Mouse (Mus musculus) liver, adult 2 months (tissue): ENCODE data around the gene Fdx1l. TPM values are rescaled to one million over a fixed set of nuclear protein-coding genes. Genes with fewer than 3 reads are reported as not detected.
"Not testable (repeated sequence)": the region's sequence is repeated elsewhere in the genome, so short reads cannot be mapped to it uniquely, and the experiment has no call there.

ENCODE experiments used
- DNase-seq: peaks from one replicate; pipeline ENCODE4 v3.0.0-alpha.2; 2011; ENCODE audit warnings: low read depth, low spot score; ENCODE audit errors: extremely low read depth
- H3K27ac ChIP-seq: fragments of 200-500 bp; replicated peaks from 2 replicates; pipeline ENCODE4 v1.5.1; 2012; ENCODE audit warnings: low read depth, mild to moderate bottlenecking, control low read depth, inconsistent platforms, low read length; ENCODE audit not compliant: insufficient read depth
- H3K27me3 ChIP-seq: fragments of 200-500 bp; 2 replicates; pipeline ENCODE4 v1.6.1; 2012; ENCODE audit warnings: mild to moderate bottlenecking, moderate library complexity, low read length, inconsistent platforms; ENCODE audit not compliant: control insufficient read depth, insufficient read depth
- H3K36me3 ChIP-seq: fragments of 200-500 bp; 2 replicates; pipeline ENCODE4 v1.6.1; 2012; ENCODE audit warnings: low read length, inconsistent platforms; ENCODE audit not compliant: control insufficient read depth, insufficient read depth
- H3K4me1 ChIP-seq: fragments of 200-500 bp; 2 replicates; pipeline ENCODE4 v1.6.1; 2011; ENCODE audit warnings: low read length; ENCODE audit not compliant: control insufficient read depth, insufficient read depth
- H3K4me3 ChIP-seq: fragments of 200-500 bp; 2 replicates; pipeline ENCODE4 v1.5.1; 2011; ENCODE audit warnings: low read depth, mild to moderate bottlenecking, control low read depth, low read length, moderate library complexity; ENCODE audit not compliant: insufficient read depth
- H3K79me2 ChIP-seq: fragments of 200-500 bp; 2 replicates; pipeline ENCODE4 v1.6.1; 2012; ENCODE audit warnings: inconsistent platforms, mild to moderate bottlenecking, low read length, moderate library complexity; ENCODE audit not compliant: control insufficient read depth, insufficient read depth
- H3K9ac ChIP-seq: fragments of 200-500 bp; 2 replicates; pipeline ENCODE4 v1.6.1; 2012; ENCODE audit warnings: low read depth, mild to moderate bottlenecking, control low read depth, inconsistent platforms, low read length
- CTCF ChIP-seq: fragments of 200-500 bp; IDR thresholded peaks from 2 replicates; pipeline ENCODE4 v1.5.1; 2011; ENCODE audit warnings: low read depth, low read length, control low read depth
- POLR2A ChIP-seq: fragments of 200-500 bp; IDR thresholded peaks from 2 replicates; pipeline ENCODE4 v1.6.1; 2011; ENCODE audit warnings: low read length, control low read depth; ENCODE audit not compliant: insufficient read depth; ENCODE audit errors: extremely low read depth
- WGBS: fragments of 180-500 bp; shearing (Covaris S2); methylation state at CpG from one replicate; pipeline ENCODE4 v1.1.7; 2018; 5-methylcytosine and 5-hydroxymethylcytosine counted together
- polyA plus RNA-seq: library from polyadenylated mRNA; depleted of rRNA; stranded (reverse); fragments of >200 nt; gene quantifications from 2 replicates; pipeline ENCODE4 v1.2.3, GENCODE M21; 2012
- total RNA-seq: library from RNA; depleted of rRNA; stranded (reverse); fragments of >200 nt; gene quantifications from 2 replicates; pipeline ENCODE4 v1.2.3, GENCODE M21; 2014

Gene Fdx1l
- total and polyA plus RNA-seq, 2 experiments: 30.6 to 45.3 TPM

GRCm38 (mm10) chr9:21062928-21063327 is 10.5 kb downstream of the Fdx1l start:
- no peaks in the 10 kb centered on the region for H3K27me3 ChIP-seq
- H3K9ac ChIP-seq: no peak overlapping the region
- H3K79me2 ChIP-seq: no peaks in the 10 kb centered on the region
- TF ChIP-seq POLR2A: no peak
- no peak for TF ChIP-seq CTCF
- no peaks in the 10 kb centered on the region for H3K4me1 ChIP-seq
- no peak overlapping the region for H3K4me3 ChIP-seq
- DNase-seq: no peak
- 80% methylated on average over 2 of the region's 2 CpGs for WGBS
- H3K27ac ChIP-seq: no peak overlapping the region
- no peaks in the 10 kb centered on the region for H3K36me3 ChIP-seq

GRCm38 (mm10) chr9:21051578-21051977 is 21.8 kb downstream of the Fdx1l start:
- no peaks in the 10 kb centered on the region for H3K79me2 ChIP-seq
- no peaks in the 10 kb centered on the region for H3K27me3 ChIP-seq
- no peak overlapping the region for H3K27ac ChIP-seq
- TF ChIP-seq CTCF (no peak), POLR2A (no peak)
- no peak for DNase-seq
- H3K9ac ChIP-seq: no peak overlapping the region
- 80% methylated on average over 10 of the region's 10 CpGs for WGBS
- H3K4me1 ChIP-seq: no peaks in the 10 kb centered on the region
- no peak overlapping the region for H3K4me3 ChIP-seq
- H3K36me3 ChIP-seq: no peaks in the 10 kb centered on the region

- no peak overlapping the region for H3K27ac ChIP-seq
- H3K4me1 ChIP-seq: no peaks in the 10 kb centered on the region
- no peaks in the 10 kb centered on the region for H3K36me3 ChIP-seq
- DNase-seq: no peak
- H3K27me3 ChIP-seq: no peaks in the 10 kb centered on the region
- no peaks in the 10 kb centered on the region for H3K79me2 ChIP-seq
- WGBS: 78% methylated on average over 3 of the region's 3 CpGs
- no peak overlapping the region for H3K9ac ChIP-seq
- no peak for TF ChIP-seq POLR2A
- TF ChIP-seq CTCF: no peak
- H3K4me3 ChIP-seq: no peak overlapping the region
Observed at GRCm38 (mm10) chr9:21045235-21045634, 28.2 kb downstream of the Fdx1l start.

- not testable (repeated sequence) for DNase-seq, H3K4me3 ChIP-seq, H3K27me3 ChIP-seq, H3K9ac ChIP-seq, H3K27ac ChIP-seq, H3K79me2 ChIP-seq, H3K36me3 ChIP-seq, H3K4me1 ChIP-seq
- 72% methylated on average over 1 of the region's 1 CpGs for WGBS
Observed at GRCm38 (mm10) chr9:21044785-21045184, 28.6 kb downstream of the Fdx1l start.

- Histone ChIP-seq H3K27me3 (0 out of 2 replicates have a peak, but pooled peaks cover under 1% of the 10 kb centered on the region), H3K36me3 (no peaks in the 10 kb centered on the region), H3K4me3 (no peak overlapping the region), H3K27ac (no peak overlapping the region), H3K4me1 (no peaks in the 10 kb centered on the region), H3K79me2 (no peaks in the 10 kb centered on the region), H3K9ac (no peak overlapping the region)
- no peak for TF ChIP-seq CTCF
- no peak for TF ChIP-seq POLR2A
- DNase-seq: no peak
- 90% methylated on average over 4 of the region's 4 CpGs for WGBS
Observed at GRCm38 (mm10) chr9:21043563-21043962, 29.9 kb downstream of the Fdx1l start.

GRCm38 (mm10) chr9:21041308-21041707 is 32.1 kb downstream of the Fdx1l start:
- H3K36me3 ChIP-seq: no peaks in the 10 kb centered on the region
- no peak overlapping the region for H3K9ac ChIP-seq
- no peak overlapping the region for H3K27ac ChIP-seq
- TF ChIP-seq POLR2A (no peak), CTCF (no peak)
- no peaks in the 10 kb centered on the region for H3K79me2 ChIP-seq
- peaks cover 19% of the 10 kb centered on the region for H3K27me3 ChIP-seq
- 0 out of 2 replicates have a peak, but pooled peaks cover 2% of the 10 kb centered on the region for H3K4me1 ChIP-seq
- 63% methylated on average over 4 of the region's 4 CpGs for WGBS
- H3K4me3 ChIP-seq: no peak overlapping the region
- no peak for DNase-seq
